Mouse (Mus musculus) limb, embryonic 14.5 days (tissue): ENCODE results near the gene Syndig1. TPM values are rescaled to one million over a fixed set of nuclear protein-coding genes. Genes with fewer than 3 reads are reported as not detected.

Experiments used
- ATAC-seq: fragments of 200-750 bp; cut with Nextera tagmentation; 2 replicates; pipeline ENCODE4 v1.8.0; 2017; ENCODE audit warnings: low read depth, moderate number of reproducible peaks, moderate TSS enrichment; ENCODE audit not compliant: low FRiP score
- DNase-seq: peaks from one replicate; pipeline ENCODE4 v3.0.0-alpha.2; 2015; ENCODE audit warnings: low spot score
- H3K27ac ChIP-seq: fragments of 300-500 bp; sonication (generic); replicated peaks from 2 replicates; pipeline ENCODE4 v1.5.1; 2014; ENCODE audit warnings: low read depth, mild to moderate bottlenecking, low read length, moderate library complexity, mixed read lengths
- H3K27me3 ChIP-seq: fragments of 300-500 bp; sonication (generic); 2 replicates; pipeline ENCODE4 v1.6.1; 2014; ENCODE audit warnings: low read length, mixed read lengths; ENCODE audit not compliant: control insufficient read depth, insufficient read depth
- H3K36me3 ChIP-seq: fragments of 300-500 bp; sonication (generic); 2 replicates; pipeline ENCODE4 v1.6.1; 2014; ENCODE audit warnings: mild to moderate bottlenecking, low read length, moderate library complexity, mixed read lengths; ENCODE audit not compliant: control insufficient read depth, insufficient read depth
- H3K4me1 ChIP-seq: fragments of 300-500 bp; sonication (generic); 2 replicates; pipeline ENCODE4 v1.6.1; 2014; ENCODE audit warnings: antibody characterized with exemption, low read length, mixed read lengths; ENCODE audit not compliant: control insufficient read depth, insufficient read depth
- H3K4me2 ChIP-seq: fragments of 300-500 bp; sonication (generic); replicated peaks from 2 replicates; pipeline ENCODE4 v1.6.1; 2014; ENCODE audit warnings: low read depth, mild to moderate bottlenecking, low read length, moderate library complexity; ENCODE audit not compliant: severe bottlenecking
- H3K4me3 ChIP-seq: fragments of 300-500 bp; sonication (generic); replicated peaks from 2 replicates; pipeline ENCODE4 v1.5.1; 2014; ENCODE audit warnings: low read length
- H3K9ac ChIP-seq: fragments of 300-500 bp; sonication (generic); 2 replicates; pipeline ENCODE4 v1.6.1; 2014; ENCODE audit warnings: mild to moderate bottlenecking, low read depth, low read length, moderate library complexity; ENCODE audit not compliant: severe bottlenecking
- H3K9me3 ChIP-seq: fragments of 300-500 bp; sonication (generic); 2 replicates; pipeline ENCODE4 v1.6.1; 2016; ENCODE audit warnings: low read length; ENCODE audit not compliant: control insufficient read depth
- POLR2A ChIP-seq: fragments of 200-500 bp; IDR thresholded peaks from 2 replicates; pipeline ENCODE4 v1.8.0; 2012; ENCODE audit warnings: inconsistent platforms, mild to moderate bottlenecking, moderate library complexity, borderline replicate concordance; ENCODE audit not compliant: insufficient read depth, insufficient read length; ENCODE audit errors: extremely low read depth
- WGBS: fragments of 180-500 bp; shearing (Covaris S2); extraction: QIAGEN DNeasy Blood & Tissue Kit; methylation state at CpG from one replicate; pipeline ENCODE4 v1.1.7; 2014; 5-methylcytosine and 5-hydroxymethylcytosine counted together
- polyA plus RNA-seq, 2 experiments: library from polyadenylated mRNA; depleted of rRNA in 1 of 2; stranded (reverse) in 1 of 2; unstranded in 1 of 2; fragments of >200 nt; fragmentation: Nextera tagmentation in 1 of 2; extraction: Ambion mirVana in 1 of 2; gene quantifications; 2 replicates each; pipeline versions ENCODE4 v1.2.1 to v1.2.3; 2012 to 2014

The Syndig1 gene
- polyA plus RNA-seq, 2 experiments, result 5.5 to 8.1 TPM

DNA sequence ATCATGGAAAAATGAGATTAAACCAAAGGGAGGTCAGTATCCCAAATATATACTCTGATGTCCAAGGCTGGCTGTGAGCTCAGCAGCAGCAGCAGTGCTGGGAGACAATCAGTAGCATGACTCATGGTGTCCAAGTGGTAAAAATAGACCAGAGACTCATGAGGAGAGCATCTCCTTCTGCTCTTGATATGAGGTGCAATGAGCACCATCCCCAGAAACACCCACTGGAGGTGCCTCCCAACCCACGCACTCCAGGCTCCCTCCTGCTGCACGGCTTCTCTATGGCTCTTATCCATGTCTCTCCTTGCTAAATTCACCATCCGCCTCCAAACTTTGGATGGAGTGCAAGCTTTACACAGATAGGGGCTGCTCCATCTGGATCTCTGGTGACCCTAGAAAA lies 44.3 kb downstream of the Syndig1 start:
- no peak for TF ChIP-seq POLR2A
- H3K9me3 ChIP-seq, result no peaks in the 10 kb centered on the region
- no peaks in the 10 kb centered on the region for H3K4me1 ChIP-seq
- H3K4me3 ChIP-seq, result no peak overlapping the region
- H3K36me3 ChIP-seq, result no peaks in the 10 kb centered on the region
- no peak overlapping the region for H3K4me2 ChIP-seq
- no peak overlapping the region for H3K27ac ChIP-seq
- ATAC-seq (no peak), DNase-seq (no peak)
- WGBS, result 89% methylated on average over 3 of the region's 3 CpGs
- H3K27me3 ChIP-seq, result no peaks in the 10 kb centered on the region
- H3K9ac ChIP-seq, result no peak overlapping the region

DNA sequence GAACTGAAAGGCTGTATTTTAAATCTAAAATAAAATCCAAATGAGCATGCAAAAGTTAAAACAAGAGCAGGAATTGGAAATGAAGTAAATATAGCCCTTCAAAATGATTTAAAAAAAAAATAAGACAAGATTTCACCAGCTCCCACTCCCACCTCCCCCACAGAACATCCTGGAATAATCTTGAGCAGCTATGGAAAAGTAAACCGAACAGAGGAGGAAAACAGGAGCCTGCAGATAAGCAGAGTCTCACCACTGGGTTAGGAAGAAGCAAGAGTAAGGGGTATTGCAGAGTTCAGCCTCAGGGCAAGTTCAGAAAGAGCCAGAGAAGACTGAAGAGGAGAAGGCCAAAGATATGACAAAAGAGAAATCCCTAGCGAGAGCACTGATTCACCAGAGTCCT lies 48.9 kb downstream of the Syndig1 start:
- TF ChIP-seq POLR2A, result no peak
- H3K27me3 ChIP-seq, result no peaks in the 10 kb centered on the region
- no peaks in the 10 kb centered on the region for H3K4me1 ChIP-seq
- no peak overlapping the region for H3K4me2 ChIP-seq
- no peak overlapping the region for H3K27ac ChIP-seq
- ATAC-seq, result no peak
- no peaks in the 10 kb centered on the region for H3K9me3 ChIP-seq
- no peaks in the 10 kb centered on the region for H3K36me3 ChIP-seq
- WGBS, result 73% methylated on average over 2 of the region's 2 CpGs
- no peak overlapping the region for H3K9ac ChIP-seq
- H3K4me3 ChIP-seq, result no peak overlapping the region
- no peak for DNase-seq

DNA sequence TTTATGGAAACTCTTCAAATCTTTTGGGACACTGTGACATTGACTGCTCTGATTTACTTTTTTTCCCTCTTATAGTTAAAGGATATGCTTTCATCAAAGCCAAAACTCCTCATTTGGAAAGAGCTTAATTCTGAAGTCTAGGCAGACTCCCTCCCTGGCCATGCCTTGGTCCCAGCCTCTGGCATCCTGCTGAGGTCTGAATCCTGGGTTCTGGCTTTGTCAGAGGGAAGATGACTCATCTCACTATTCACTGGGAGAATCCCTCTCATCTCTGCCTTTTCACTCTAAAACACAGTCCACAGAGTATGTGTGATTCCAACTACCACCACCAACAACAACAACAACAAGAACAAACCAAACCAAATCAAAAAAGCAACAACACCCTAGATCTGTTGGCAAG lies 58.6 kb downstream of the Syndig1 start:
- Histone ChIP-seq H3K36me3 (no peaks in the 10 kb centered on the region), H3K4me1 (no peaks in the 10 kb centered on the region), H3K9me3 (no peaks in the 10 kb centered on the region), H3K9ac (no peak overlapping the region), H3K4me3 (no peak overlapping the region), H3K27ac (no peak overlapping the region), H3K27me3 (no peaks in the 10 kb centered on the region), H3K4me2 (no peak overlapping the region)
- DNase-seq (no peak), ATAC-seq (no peak)
- no peak for TF ChIP-seq POLR2A

DNA sequence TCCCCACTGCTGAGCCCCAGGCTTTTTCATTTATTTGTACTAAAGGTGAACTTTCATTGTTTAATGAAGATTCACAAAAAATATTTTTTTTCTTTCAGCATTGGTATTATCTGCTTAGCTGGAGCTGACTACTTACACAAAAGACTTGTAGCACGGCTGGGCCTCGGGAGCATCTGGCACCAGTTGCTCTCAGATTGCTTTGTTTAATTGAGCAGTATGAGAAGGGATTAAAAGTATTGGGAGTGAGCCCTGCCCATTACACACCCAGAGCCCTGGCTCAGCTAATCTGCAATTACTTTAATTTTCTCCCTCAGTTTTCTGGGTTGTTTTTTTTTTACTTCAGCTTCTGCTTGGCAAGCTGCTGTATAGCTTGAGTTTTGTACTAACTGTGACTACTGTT lies 62.6 kb downstream of the Syndig1 start:
- no peaks in the 10 kb centered on the region for H3K27me3 ChIP-seq
- WGBS, result 63% methylated on average over 2 of the region's 2 CpGs
- H3K4me2 ChIP-seq, result no peak overlapping the region
- no peak for TF ChIP-seq POLR2A
- H3K9me3 ChIP-seq, result no peaks in the 10 kb centered on the region
- no peak overlapping the region for H3K4me3 ChIP-seq
- H3K36me3 ChIP-seq, result no peaks in the 10 kb centered on the region
- ATAC-seq, result no peak
- no peaks in the 10 kb centered on the region for H3K4me1 ChIP-seq
- H3K9ac ChIP-seq, result no peak overlapping the region
- DNase-seq, result no peak
- no peak overlapping the region for H3K27ac ChIP-seq

DNA sequence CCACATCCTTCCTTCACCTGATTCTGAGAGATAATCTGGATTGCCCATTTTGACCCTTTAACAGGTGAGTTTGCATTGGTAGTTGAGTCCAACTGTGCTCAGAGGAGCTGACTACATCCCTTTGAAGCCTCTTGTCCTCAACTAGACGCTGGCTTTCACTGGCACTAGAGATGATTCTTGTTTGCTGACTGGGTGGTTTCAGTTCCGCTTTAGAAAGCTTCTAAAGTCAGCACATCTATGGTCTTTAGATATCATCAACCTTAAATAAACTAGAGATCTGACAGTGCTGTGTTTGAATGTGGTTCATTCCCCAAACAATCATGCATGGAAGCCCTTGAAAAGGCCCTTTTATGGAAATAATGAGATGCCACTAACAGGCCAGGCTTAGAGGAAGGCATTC lies 67.3 kb downstream of the Syndig1 start:
- no peak for ATAC-seq
- TF ChIP-seq POLR2A, result no peak
- H3K4me2 ChIP-seq, result no peak overlapping the region
- no peak for DNase-seq
- H3K36me3 ChIP-seq, result no peaks in the 10 kb centered on the region
- no peak overlapping the region for H3K9ac ChIP-seq
- no peaks in the 10 kb centered on the region for H3K9me3 ChIP-seq
- 88% methylated on average over 2 of the region's 2 CpGs for WGBS
- no peaks in the 10 kb centered on the region for H3K27me3 ChIP-seq
- H3K4me1 ChIP-seq, result no peaks in the 10 kb centered on the region
- H3K4me3 ChIP-seq, result no peak overlapping the region
- H3K27ac ChIP-seq, result no peak overlapping the region

DNA sequence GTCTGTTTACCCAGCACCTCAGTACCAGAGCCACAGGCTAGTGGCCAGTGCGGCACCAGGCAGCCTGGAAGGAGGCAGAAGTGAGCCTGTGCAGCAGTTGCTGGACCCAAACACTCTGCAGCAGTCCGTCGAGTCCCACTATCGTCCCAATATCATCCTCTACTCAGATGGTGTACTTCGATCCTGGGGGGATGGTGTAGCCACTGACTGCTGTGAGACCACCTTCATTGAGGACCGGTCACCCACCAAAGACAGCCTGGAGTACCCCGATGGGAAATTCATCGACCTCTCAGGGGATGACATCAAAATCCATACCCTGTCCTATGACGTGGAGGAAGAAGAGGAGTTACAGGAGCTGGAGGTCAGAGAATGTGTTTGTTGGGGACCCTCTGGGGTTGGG lies 70.6 kb downstream of the Syndig1 start:
- H3K4me1 ChIP-seq, result no peaks in the 10 kb centered on the region
- no peaks in the 10 kb centered on the region for H3K9me3 ChIP-seq
- 86% methylated on average over 9 of the region's 9 CpGs for WGBS
- no peak overlapping the region for H3K9ac ChIP-seq
- TF ChIP-seq POLR2A, result no peak
- H3K27me3 ChIP-seq, result no peaks in the 10 kb centered on the region
- no peak for DNase-seq
- H3K27ac ChIP-seq, result no peak overlapping the region
- H3K36me3 ChIP-seq, result no peaks in the 10 kb centered on the region
- ATAC-seq, result no peak
- no peak overlapping the region for H3K4me2 ChIP-seq
- no peak overlapping the region for H3K4me3 ChIP-seq
